Mouse (Mus musculus) cerebellum, postnatal 10 days (tissue): Measurements from ENCODE around the gene Gm21834.

ENCODE experiments used
- DNase-seq, 2 experiments: peaks; one replicate each; pipeline ENCODE4 v3.0.0; 2021; ENCODE audit warnings: mixed read lengths in 2 of 2

Gene Gm21834

GRCm38 (mm10) chr17:57742119-57742518 is at the start of gene Gm21834:
Gm21834 (minus strand) TSS chr17:57742219.
- DNase-seq, result no peak

- no peak for DNase-seq
These were observed 46.3 kb upstream of the Gm21834 start for GRCm38 (mm10) chr17:57788161-57788799.

- peak; percentile 62 to 81 for DNase-seq
These were observed 28.9 kb upstream of the Gm21834 start for GRCm38 (mm10) chr17:57770904-57771303.

GRCm38 (mm10) chr17:57768622-57769610 is 26.9 kb upstream of the Gm21834 start, which contains the start of gene Cntnap5c:
Cntnap5c (plus strand) TSS chr17:57769570.
- peak; percentile 66 to 82 for DNase-seq

- no peak for DNase-seq
These were observed 25.3 kb upstream of the Gm21834 start for GRCm38 (mm10) chr17:57767306-57767705.

- DNase-seq, result no peak
These were observed 16.0 kb upstream of the Gm21834 start for GRCm38 (mm10) chr17:57758033-57758432.

DNA sequence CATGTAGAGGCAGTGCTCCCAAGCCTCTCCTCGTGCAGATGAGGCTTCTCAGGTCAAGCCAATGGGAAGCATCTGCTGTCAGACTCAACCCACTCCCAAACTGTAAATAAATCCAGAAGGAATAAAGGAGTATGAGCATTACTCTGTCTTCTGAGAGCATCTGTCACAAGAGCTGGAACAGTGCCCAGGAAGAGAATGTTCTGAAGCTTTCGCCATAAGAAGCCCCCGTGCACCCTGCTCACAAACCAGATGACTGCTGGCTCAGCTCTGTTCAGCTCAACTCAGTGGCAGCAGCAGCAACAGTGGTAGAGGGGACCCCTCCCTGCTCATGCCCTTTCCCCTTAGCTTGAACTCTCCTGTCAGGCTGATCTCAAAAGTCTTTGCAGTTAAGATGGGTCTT is 47.2 kb downstream of the Gm21834 start:
- peak; percentile 53 to 58 for DNase-seq
